Mouse (Mus musculus) brain, embryonic 14.5 days (tissue): ENCODE results near the gene Ifitm10. TPM values are rescaled to one million over a fixed set of nuclear protein-coding genes. Genes with fewer than 3 reads are reported as not detected.
"Not testable (repeated sequence)": the region's sequence is repeated elsewhere in the genome, so short reads cannot be mapped to it uniquely, and the experiment has no call there.

ENCODE experiments used
- DNase-seq: peaks from one replicate; pipeline ENCODE4 v3.0.0-alpha.2; 2011; ENCODE audit warnings: low read depth
- CTCF ChIP-seq: fragments of 200-500 bp; IDR thresholded peaks from 2 replicates; pipeline ENCODE4 v1.5.1; 2012; ENCODE audit warnings: inconsistent platforms, mild to moderate bottlenecking, moderate library complexity, borderline replicate concordance; ENCODE audit not compliant: insufficient read depth, insufficient read length; ENCODE audit errors: extremely low read depth
- POLR2A ChIP-seq: fragments of 200-500 bp; IDR thresholded peaks from 2 replicates; pipeline ENCODE4 v1.6.1; 2012; ENCODE audit warnings: mild to moderate bottlenecking, inconsistent platforms, borderline replicate concordance; ENCODE audit not compliant: poor library complexity, insufficient read depth, insufficient read length, severe bottlenecking; ENCODE audit errors: extremely low read depth
- polyA plus RNA-seq: library from polyadenylated mRNA; depleted of rRNA; stranded (reverse); fragments of >200 nt; gene quantifications from 2 replicates; pipeline ENCODE4 v1.2.3, GENCODE M21; 2012; rRNA removed

The Ifitm10 gene
- 2.8 and 2.9 TPM in 2 replicates for polyA plus RNA-seq

DNA sequence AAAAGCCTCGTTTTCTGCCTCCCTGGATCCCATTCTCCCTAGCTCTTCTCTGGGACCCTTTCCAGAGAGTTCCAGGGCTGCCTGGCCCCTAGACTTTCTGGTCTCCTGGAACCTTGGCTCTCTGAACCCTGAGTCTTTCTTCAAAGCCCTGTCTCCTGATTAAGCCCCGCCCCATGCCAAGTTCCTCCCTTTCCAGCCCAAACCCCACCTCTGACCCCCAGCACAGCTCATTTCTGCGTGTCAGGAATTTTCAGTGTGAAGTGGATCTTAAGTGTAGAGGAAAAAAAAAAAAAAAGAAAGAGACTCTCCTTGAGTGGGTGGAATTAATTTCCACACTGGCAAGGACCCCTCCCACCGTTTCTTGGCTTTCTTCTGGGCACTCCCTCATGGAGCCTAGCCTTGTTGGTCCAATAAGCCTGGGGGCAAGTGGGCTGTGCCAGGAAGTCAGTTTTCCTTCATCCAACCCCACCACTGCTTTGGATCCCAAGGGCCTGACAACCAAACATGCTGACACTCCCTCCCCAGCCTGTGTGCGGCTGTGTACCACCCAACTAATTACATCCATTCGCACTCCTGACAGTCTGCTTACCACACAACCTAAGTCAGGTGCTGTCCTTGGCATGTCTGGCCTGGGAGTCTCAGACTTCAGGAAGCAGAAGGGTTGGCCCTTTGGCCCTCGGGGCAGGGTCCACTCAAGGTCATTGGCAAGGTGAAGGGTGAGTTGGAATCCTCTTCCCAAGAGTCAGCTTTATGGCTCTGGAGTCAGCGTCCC is at the start of gene Ifitm10:
Gene Ifitm10, minus strand, starts transcription at position 113 of the 772 bp plus-strand sequence.
- TF ChIP-seq CTCF (no peak), POLR2A (no peak)
- no peak for DNase-seq

DNA sequence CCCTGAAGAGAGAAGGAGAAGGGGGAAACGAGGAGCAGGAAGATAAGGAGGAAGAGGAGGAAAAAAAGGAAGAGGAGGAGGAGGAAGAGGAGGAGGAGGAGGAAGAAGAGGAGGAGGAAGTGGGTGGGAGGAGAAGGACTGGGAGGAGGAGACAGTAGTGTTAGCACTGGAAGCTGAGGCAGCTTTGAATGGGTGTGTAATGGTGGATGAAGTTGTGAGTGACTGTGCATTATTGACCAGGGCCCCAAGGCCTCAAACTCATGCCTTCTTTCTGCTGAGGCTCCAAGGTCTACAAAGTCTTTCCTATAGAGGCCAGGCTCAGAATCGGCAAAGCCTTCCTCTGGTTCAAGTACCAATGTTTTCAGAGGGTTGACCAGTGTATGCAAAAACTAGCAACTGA is 48.3 kb upstream of the Ifitm10 start:
- no peak for DNase-seq
- TF ChIP-seq POLR2A = no peak
- TF ChIP-seq CTCF = no peak

DNA sequence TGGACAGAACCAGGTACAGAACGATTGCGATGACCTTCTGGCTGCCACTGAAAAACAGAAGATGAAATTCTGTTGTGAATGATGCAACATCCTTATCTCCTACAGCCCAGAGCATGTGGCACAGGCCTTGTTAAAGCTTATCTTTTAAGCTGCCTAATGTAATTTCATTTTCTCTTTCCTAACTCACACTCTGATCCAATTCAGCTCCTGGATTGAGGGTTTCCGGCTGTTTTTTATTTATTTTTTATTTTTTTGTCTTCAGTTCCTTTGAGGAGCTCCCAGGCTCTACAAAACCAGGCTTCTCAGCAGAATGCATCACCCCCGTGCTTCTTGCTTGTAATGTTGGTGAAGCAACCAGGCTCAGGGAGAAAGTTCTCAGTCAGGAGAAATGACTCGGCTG is 46.3 kb upstream of the Ifitm10 start:
- DNase-seq = no peak
- no peak for TF ChIP-seq CTCF
- TF ChIP-seq POLR2A = no peak

DNA sequence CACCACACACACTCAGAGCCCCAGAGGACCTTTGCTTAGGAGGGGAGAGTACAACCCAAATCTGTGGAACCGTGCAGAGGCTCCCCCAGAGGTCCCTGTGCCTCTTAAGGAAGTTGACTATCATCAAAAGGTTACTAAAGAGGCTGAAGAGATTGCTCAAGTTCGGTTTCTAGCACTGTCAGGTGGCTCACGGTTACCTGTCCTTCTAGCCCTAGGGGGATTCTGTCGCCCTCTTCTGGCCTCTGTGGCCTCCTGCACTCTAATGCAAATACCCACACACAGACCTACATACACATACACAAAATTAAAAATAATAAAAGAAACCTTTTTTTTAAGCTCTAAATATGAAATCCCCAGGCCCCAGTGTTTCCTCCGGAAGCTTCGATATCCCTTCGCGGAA is 45.1 kb upstream of the Ifitm10 start:
- DNase-seq = no peak
- TF ChIP-seq CTCF = no peak
- no peak for TF ChIP-seq POLR2A

DNA sequence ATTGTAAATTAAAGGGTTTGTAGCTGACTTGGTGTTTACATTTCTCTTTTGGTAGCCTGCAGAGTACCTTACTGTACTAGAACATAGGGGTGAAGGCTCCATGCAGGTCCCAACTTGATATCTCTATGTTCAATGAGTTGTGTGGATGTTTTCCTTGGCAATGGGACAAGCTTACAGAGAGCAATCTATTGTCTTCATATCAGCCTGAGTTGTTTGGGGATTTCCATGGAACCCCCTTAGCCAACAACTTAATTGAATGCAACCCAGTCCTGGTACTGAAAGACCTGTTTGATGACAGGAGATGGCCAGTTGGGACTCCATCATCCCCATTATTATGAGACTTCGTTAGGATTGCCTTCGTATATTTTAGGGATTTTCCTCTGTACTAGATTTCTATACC is 44.5 kb upstream of the Ifitm10 start:
- no peak for DNase-seq
- no peak for TF ChIP-seq POLR2A
- TF ChIP-seq CTCF = no peak

DNA sequence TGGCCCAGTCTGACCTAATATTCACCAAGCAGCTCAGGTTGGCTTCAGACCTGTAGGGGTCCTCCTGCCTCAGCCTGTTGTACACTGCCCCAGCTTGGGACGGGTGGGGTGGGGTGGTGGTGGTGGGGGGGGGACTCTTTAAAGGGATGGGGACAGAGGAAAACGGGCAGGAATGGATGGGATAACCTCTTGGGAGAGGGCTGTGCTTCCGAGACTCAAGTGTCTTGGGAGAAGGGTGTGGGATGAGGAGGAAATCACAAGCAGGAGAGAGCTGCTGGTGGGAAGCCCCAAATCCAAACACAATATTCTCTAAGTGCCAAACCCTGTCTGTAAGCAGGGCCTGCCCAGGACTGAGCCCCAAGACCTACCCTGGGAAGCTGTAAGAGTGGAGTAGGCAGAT is 42.7 kb upstream of the Ifitm10 start:
- TF ChIP-seq CTCF (no peak), POLR2A (no peak)
- DNase-seq = no peak

DNA sequence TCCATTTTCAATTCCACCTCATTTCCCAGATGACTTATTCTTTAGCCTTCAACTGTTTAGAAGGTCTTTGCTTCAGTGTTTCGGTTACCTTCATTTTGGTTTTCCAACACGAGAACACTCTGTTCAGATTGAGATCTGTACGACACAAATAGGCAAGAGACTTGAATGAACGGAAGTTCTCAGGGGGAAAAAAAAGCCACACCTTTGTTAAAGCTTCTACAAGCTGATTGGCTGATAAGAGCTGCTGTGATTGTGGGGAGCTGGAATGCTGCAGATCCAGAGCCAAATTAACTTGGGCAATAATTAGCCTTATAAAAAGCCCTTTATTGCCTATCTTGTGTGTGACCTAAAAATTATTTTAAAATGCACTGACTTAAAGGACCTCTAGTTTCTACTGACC is 41.8 kb upstream of the Ifitm10 start:
- no peak for TF ChIP-seq POLR2A
- no peak for TF ChIP-seq CTCF
- DNase-seq = no peak

DNA sequence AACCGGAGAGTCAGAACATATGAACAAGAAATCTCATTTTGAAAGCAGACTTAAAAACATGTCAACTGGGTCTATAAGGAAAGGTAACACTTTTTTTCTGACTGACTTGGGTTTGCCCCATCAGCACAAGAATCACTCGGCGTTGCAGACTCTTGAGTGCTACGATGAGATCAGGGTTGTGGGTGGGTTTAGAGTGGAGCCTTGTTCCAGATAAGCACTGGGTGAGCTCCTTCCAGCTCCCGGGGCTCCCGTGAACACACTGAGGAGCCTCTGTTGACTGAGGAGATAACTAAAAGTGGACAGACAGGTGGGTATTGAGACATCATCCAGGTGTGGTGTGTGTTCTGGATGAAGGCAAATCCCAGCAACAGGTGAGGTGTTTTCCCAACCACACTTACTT is 39.7 kb upstream of the Ifitm10 start:
- no peak for DNase-seq
- TF ChIP-seq POLR2A (no peak), CTCF (no peak)

DNA sequence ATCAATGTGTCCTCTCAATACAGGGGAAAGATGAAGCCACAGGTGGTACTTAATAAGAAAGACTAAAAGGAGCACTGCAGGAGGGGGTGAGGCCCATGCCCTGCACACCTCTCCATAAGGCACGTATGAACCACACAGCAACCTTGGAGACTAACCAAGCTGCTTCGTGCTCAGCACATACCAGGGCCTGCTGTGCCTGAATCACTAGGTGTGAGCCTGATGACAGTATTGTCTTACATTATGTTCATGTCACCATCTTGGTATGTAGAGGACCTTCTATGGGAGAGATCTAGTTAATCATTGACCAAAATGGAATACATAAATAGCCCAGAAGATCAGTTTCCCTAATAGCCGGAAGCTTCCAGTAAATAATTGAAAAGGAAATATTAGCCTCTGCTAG is 36.0 kb upstream of the Ifitm10 start:
- TF ChIP-seq POLR2A (no peak), CTCF (no peak)
- DNase-seq = no peak

DNA sequence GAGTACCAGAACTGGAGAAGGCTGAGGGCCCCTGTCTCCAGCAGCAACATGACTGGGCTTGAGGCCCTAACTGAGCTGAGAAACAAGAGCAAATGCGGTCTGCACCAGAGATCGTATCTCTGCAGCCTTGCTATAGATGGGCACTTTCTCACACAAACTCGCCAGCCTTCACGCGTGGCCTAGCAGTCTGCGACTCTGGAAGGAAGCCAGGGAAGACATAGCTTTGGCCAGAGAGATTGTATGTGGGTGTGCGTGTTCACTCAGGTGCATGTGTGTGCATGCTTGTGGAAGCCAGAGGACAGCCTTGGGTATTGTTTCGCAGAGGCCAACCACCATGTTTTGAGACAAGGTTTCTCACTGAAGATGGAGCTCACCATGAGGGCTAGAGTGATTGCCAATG is 35.1 kb upstream of the Ifitm10 start:
- DNase-seq = no peak
- TF ChIP-seq POLR2A (no peak), CTCF (no peak)

DNA sequence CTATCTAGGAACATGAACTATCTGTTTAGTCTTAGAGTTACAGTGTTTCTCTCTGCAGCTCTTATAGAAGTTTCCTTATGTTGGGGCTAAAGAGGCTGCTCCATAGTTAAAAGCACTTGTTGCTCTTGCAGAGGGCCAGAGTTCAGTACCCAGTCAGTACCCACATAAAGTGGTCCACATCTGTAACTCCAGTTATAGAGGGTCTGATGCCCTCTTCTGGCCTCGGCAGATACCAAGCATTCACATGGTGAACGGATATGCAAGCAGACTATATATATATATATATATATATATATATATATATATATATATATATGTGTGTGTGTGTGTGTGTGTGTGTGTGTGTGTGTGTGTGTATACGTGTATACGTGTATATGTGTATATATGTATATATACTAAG is 34.4 kb upstream of the Ifitm10 start:
- DNase-seq = no peak
- TF ChIP-seq POLR2A (no peak), CTCF (no peak)

DNA sequence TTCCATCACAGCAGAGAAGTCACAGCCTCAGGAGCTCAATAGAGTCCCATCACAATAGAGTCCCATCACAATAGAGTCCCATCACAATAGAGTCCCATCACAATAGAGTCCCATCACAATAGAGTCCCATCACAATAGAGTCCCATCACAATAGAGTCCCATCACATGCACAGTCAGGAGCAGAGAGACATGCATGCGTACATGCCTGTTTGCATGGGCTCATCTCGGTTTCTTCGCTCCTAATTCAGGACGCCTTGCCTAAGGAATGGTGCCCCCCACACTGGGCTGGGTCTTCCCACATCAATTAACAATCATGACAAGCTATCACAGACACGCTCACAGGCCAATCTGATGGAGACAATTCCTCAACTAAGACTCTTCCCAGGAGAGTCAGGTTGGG is 31.6 kb upstream of the Ifitm10 start:
- not testable (repeated sequence) for DNase-seq
